Mouse (Mus musculus) cerebellum, postnatal 14 days (tissue): ENCODE data around the gene Phactr1.

ENCODE experiments used
- DNase-seq, 2 experiments: peaks; one replicate each; pipeline ENCODE4 v3.0.0; 2021; ENCODE audit warnings: mixed read lengths in 2 of 2

Phactr1 gene

DNA sequence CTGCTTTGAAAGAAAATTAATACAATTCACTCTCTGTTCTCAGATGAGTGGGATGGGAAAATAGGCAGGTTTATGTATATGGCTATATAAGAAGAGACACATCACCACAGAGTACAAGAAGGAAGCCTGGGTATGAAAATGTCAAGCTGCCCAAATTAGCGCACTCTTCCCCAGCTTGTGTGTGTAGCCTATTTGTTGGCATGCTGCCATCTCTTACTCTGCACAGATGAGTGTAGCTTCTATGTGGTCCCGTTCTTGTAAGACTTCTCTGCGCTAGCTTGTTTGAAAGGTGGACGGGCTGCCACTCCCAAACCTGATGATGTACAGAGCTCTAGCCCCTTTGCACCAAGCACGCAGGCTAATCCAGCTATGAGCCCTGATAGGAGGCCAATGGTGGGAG, 78.7 kb downstream of the Phactr1 start:
- peak; percentile 26 to 29 for DNase-seq

- peak in 1 of 2 experiments; percentile 12 for DNase-seq
Measured at GRCm38 (mm10) chr13:42760907-42761544, 80.6 kb downstream of the Phactr1 start.

DNA sequence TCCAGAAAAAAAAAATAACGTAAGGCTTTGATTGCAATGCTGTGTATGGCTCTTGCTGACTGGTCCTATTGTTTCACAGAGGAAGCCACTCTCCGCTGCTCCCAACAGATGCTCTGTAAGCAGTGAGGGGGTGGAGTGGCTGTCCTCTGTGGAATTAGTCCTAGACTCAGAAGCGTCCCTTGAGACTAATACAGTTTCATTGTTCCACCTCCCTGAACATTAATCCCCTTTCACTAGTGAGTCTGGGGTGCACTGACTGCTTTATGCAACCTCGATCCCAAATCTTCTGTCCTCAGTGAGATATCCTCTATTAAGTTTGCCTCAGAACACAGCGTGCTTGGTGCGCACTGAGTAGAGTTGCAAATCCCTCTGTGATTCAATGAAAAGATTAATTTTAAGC, 91.9 kb downstream of the Phactr1 start:
- DNase-seq, result no peak

DNA sequence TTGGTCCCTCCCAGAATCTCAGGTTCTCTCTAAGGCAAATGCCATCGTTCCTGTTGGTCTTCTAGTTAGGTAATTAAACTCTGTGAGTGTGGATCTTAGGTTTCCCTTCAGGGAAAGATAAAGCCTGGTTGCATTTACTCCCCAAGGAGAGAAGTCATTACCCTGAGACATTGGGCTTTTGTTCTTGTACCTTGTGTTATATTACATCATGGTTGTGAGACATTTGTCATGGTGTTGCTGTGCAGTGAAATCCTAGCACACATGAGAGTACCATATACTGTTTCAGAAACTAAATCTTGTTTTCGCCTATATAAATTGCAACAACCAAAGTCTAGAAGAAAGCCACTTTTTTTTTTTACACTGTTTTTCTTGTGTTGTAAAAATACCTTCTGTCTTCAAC, 93.6 kb downstream of the Phactr1 start:
- no peak for DNase-seq

DNA sequence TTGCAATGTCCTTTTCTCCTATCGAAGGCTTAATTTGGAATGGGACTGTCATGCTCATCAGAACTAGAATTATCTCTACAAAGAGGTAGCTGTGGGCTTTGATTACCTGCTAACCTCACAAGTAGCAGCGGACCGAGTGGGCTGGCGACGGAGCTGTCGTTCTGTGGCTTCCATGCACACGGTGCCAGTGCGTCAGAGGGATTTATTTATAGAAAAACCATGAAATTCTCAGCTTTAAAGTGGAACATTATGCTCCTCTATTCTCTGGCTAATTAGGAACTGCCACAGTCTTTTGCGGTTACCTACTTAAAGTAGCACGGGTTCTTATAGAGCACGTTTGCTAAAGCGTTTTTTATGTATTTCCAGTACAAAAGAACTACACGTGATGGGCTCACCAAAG, 101.7 kb downstream of the Phactr1 start:
- no peak for DNase-seq

- peak; percentile 26 to 52 for DNase-seq
Measured at GRCm38 (mm10) chr13:42789221-42789620, 108.8 kb downstream of the Phactr1 start.

GRCm38 (mm10) chr13:42792279-42792678, 111.9 kb downstream of the Phactr1 start:
- DNase-seq, result peak; percentile 26 to 32

GRCm38 (mm10) chr13:42800523-42800922, 120.1 kb downstream of the Phactr1 start:
- peak in 1 of 2 experiments; percentile 35 for DNase-seq

DNA sequence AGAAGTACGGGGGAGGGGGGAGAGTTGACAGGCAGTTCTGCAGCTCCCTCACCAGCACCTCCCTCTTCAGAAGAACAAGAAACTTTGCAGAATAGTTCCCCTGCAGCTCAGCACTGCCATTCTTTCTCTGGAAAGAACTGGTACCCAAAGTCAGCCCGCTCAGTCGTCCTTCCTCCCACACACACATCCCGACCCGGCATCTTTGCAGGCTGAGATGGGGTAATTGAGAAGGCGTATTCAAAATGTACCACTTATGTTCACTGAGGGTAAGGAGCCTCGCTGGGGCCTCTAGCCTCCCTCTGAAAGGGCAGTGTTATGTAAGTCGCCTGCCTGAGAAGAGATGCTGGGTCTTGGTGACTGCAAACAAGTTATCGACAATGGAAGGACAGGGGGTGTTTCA, 123.9 kb downstream of the Phactr1 start:
- no peak for DNase-seq

DNA sequence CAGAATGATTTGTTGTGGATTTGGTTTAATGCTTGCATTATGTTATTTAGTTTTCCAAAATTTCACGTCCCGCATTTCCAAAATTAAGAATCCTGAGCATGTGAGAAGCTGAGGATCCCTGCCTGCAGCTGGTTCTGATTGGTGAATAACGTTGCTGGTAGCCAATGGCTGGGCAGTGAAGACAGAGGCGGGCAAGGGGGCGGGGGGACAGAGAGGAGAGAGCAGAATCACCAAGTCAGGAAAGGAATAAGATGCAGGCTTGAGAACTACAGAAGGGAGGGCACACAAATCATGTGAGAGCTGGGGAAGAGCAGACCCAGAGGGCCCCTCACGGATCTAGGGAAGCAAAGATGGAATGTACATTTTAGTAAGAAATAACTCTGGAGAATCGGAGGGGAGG, 132.3 kb downstream of the Phactr1 start:
- DNase-seq, result peak; percentile 37 to 56

GRCm38 (mm10) chr13:42818378-42818777, 138.0 kb downstream of the Phactr1 start:
- DNase-seq, result peak; percentile 75 to 83

GRCm38 (mm10) chr13:42820513-42820912, 140.1 kb downstream of the Phactr1 start:
- no peak for DNase-seq

GRCm38 (mm10) chr13:42821426-42822106, 141.1 kb downstream of the Phactr1 start:
- no peak for DNase-seq

- DNase-seq, result peak; percentile 94 to 97
Measured at GRCm38 (mm10) chr13:42822545-42822944, 142.1 kb downstream of the Phactr1 start.

GRCm38 (mm10) chr13:42823875-42824274, 143.5 kb downstream of the Phactr1 start:
- DNase-seq, result no peak

DNA sequence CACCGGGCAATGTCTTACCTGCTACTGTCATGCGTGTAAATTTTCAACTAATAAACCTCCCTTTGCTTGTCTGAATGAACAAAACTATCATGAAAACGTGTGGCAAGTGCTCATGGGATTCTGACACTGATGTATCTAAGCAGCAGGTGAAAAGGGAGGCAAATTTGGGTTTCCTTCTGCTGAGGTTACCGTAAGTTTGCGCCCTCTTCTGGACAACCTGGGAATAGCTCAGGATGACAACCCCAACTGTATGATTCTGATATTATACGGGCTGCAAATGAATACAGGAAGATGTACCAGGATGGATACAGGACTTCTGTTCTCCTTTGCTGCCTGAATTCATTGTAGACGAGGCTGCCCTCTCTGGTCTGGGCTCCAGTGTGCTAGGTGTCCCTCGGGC, 146.2 kb downstream of the Phactr1 start:
- DNase-seq, result peak; percentile 77 to 85

DNA sequence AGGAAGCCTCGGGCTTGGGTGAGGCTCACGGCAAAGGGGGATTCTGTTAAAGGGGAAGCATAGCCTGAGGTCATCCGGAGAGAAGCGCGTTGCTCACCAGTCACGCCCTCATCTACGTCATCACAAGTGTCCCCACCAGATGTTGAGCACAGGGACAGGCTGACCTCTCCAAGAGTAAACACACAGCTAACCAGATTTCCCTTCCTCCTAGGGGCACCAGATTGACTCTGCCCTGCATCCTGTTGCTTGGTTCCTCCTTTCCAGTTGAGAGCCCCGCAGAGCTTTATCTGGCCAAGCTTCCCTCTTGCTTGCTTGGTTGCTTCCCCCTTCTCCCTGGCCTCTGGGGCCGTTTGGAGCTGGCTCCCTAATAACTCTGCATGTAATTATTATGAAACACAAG, 148.6 kb downstream of the Phactr1 start:
- DNase-seq, result peak; percentile 33 to 35

DNA sequence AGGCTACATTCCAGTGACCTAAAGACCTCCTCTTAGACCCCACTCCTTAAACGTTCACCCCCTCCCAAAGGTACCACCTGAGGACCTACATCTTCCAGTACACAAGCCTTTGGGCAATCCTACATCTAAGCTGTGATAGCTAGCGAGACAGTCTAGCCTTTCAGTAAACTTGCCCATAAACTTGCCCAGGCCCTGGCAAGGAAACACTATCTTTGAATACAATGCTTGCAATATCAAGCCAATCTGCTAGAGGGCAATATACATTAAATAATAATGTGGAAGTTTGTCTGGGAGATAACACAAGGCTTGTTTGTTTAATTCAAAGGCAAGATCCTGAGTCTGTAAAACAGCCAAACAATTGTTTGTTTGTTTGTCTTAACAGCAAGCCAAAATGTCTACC, 155.0 kb downstream of the Phactr1 start:
- peak; percentile 26 to 60 for DNase-seq

DNA sequence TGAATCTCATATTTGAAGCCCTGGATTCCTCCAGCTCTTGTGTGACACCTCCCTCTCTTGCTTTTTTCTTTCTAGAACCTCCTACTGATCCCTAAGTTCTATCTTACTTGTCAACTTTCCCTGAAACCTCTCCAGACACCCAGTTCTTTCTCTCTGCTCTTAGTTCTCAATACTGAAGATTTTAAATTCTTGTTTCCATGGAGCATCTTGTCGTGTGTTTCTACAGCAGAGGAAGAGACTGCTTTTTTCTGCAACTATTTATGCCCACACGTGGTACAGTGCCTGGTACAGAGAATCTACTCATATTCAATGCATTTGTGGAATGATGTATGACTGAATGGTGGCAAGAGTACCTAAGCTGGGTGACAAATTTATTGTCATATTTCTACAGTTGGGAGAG, 158.9 kb downstream of the Phactr1 start:
- no peak for DNase-seq

GRCm38 (mm10) chr13:42852086-42852485, 171.7 kb downstream of the Phactr1 start:
- DNase-seq, result no peak

DNA sequence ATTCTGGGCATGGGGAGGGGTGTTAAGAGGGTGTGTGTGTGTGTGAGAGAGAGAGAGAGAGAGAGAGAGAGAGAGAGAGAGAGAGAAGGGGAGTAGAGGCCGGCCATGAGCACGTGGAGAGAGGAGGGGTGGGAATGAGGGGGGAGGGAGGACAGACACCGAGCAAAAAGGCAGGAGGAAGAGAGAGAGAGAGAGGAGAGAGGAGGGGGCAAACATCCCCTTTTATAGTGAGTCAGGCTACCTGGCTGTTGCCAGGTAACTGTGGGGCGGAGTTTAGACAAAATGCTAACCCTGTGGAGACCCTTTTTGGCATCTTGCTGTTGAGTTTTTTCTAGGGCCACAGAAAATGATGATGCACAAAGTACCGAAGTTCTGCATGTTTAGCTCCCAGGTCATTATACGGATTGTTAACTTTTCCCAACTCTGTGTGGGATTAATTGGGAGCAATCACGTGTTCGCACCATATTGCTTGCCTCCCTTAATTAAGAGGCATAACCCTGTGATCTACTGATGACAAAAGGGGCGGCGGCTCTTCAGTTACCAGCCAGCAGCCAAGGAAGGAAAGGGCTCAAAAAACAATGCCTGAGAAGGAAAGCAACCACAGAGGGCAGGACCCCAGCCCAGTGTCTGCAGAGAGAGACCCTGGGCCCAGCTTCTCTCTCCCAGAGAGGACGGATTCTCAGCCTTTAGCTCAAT, 173.6 kb downstream of the Phactr1 start:
- no peak for DNase-seq

DNA sequence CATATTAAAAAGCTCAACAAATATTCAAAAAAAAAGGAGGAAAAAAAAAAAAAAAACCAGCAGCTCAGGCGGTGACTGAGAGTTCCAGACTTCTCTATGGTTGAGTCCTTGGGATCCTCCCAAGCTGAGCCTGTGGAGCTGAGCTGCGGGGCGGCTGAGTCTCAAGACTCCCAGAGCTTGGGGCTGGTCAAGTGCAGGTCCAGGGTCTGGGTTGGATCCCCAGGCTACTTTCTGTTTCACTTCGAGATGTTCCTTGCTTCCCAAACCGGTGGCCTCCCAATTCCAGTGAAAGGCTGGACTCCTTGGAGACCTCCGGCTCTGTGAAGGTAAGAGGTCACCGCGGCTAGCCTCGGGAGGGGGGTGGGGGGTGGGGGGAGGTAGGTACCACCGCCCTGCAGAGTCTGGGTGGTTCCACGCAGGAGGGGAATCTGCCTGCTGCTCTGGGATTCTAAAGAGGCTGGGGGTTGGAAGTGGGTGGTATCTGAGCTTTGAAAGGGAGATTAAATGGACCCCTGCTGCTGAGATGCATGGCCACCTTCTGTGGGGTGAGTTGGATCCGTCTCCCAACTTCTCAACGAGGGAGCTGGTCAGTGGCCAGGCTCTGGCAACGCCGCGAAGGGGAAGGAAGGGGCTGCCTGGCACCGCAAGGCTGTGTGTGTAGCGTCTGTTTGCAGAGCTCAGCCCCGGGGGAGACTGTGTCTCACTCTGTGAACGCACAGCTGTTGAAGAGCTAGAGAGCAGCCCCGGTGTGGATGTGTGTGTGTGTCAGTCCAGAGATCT, 185.9 kb downstream of the Phactr1 start:
- peak; percentile 66 to 70 for DNase-seq

DNA sequence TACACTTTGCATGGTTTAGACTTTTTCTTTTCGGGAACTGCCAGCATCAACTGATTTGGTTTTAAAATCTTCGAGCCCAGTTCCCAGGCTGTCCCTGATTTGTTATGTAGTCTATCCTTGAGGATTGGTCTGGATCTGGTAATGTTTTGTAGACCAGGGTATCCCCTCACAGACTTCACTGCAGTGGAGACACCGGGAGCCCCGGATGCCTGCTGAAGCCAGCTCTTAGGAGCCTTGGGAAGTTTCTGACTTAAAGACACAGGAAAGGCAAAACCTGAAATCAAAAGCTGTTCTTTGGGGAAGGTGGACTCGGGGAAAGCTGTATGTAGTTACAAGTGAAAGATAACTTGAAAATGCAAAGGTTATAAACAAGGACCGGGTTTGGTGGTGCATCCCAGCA, 186.6 kb downstream of the Phactr1 start:
- peak; percentile 13 to 35 for DNase-seq
